Mouse (Mus musculus) midbrain, postnatal 0 days (tissue): ENCODE data around the gene Gm49369. TPM values are rescaled to one million over a fixed set of nuclear protein-coding genes. Genes with fewer than 3 reads are reported as not detected.
"Not testable (repeated sequence)": the region's sequence is repeated elsewhere in the genome, so short reads cannot be mapped to it uniquely, and the experiment has no call there.

ENCODE experiments used
- ATAC-seq: fragments of 200-750 bp; cut with Nextera tagmentation; 2 replicates; pipeline ENCODE4 v1.8.0; 2017; ENCODE audit warnings: moderate number of reproducible peaks, mild to moderate bottlenecking, moderate TSS enrichment, moderate library complexity; ENCODE audit not compliant: low FRiP score
- DNase-seq: peaks from one replicate; pipeline ENCODE4 v3.0.0-alpha.2; 2015; ENCODE audit warnings: low spot score
- H3K27ac ChIP-seq: fragments of 300-500 bp; sonication (generic); 2 replicates; pipeline ENCODE4 v1.5.1; 2014; ENCODE audit warnings: low read depth, mild to moderate bottlenecking, low read length, mixed read lengths
- H3K27me3 ChIP-seq: fragments of 300-500 bp; sonication (generic); 2 replicates; pipeline ENCODE4 v1.6.1; 2014; ENCODE audit warnings: low read length, control low read depth, mixed read lengths; ENCODE audit not compliant: insufficient read depth
- H3K36me3 ChIP-seq: fragments of 300-500 bp; sonication (generic); 2 replicates; pipeline ENCODE4 v1.6.1; 2014; ENCODE audit warnings: low read length, control low read depth, mixed read lengths; ENCODE audit not compliant: insufficient read depth
- H3K4me1 ChIP-seq: fragments of 300-500 bp; sonication (generic); 2 replicates; pipeline ENCODE4 v1.6.1; 2014; ENCODE audit warnings: mild to moderate bottlenecking, control low read depth, antibody characterized with exemption, low read length, mixed read lengths; ENCODE audit not compliant: insufficient read depth
- H3K4me2 ChIP-seq: fragments of 300-500 bp; sonication (generic); 2 replicates; pipeline ENCODE4 v1.6.1; 2014; ENCODE audit warnings: low read depth, mild to moderate bottlenecking, low read length, mixed read lengths; ENCODE audit not compliant: poor library complexity, severe bottlenecking
- H3K4me3 ChIP-seq: fragments of 300-500 bp; sonication (generic); 2 replicates; pipeline ENCODE4 v1.5.1; 2014; ENCODE audit warnings: low read depth, mild to moderate bottlenecking, low read length, moderate library complexity
- H3K9ac ChIP-seq: fragments of 300-500 bp; sonication (generic); replicated peaks from 2 replicates; pipeline ENCODE4 v1.6.1; 2014; ENCODE audit warnings: mild to moderate bottlenecking, low read length, moderate library complexity, mixed read lengths; ENCODE audit not compliant: poor library complexity, severe bottlenecking
- H3K9me3 ChIP-seq: fragments of 300-500 bp; sonication (generic); 2 replicates; pipeline ENCODE4 v1.6.1; 2016; ENCODE audit warnings: low read length, control low read depth
- CTCF ChIP-seq: IDR thresholded peaks from 2 replicates; pipeline ENCODE4 v1.5.1; 2016; ENCODE audit warnings: antibody characterized with exemption, mild to moderate bottlenecking
- WGBS: fragments of 180-500 bp; shearing (Covaris S2); extraction: QIAGEN DNeasy Blood & Tissue Kit; methylation state at CpG from one replicate; pipeline ENCODE4 v1.1.7; 2014; 5-methylcytosine and 5-hydroxymethylcytosine counted together
- polyA plus RNA-seq: library from polyadenylated mRNA; unstranded; fragments of >200 nt; fragmentation: Nextera tagmentation; extraction: Ambion mirVana; gene quantifications from 2 replicates; pipeline ENCODE4 v1.2.1, GENCODE M21; 2015
- total RNA-seq: library from RNA; depleted of rRNA; stranded (reverse); fragments of >200 nt; gene quantifications from 2 replicates; pipeline ENCODE4 v1.2.3, GENCODE M21; 2014; rRNA removed

The Gm49369 gene
- total and polyA plus RNA-seq, 2 experiments from 2014 or later = not detected

GRCm38 (mm10) chr7:142326714-142327445, 55.6 kb downstream of the Gm49369 start:
- H3K36me3 ChIP-seq = no peaks in the 10 kb centered on the region
- WGBS = 60% methylated on average over 9 of the region's 9 CpGs
- H3K27ac ChIP-seq = no peak overlapping the region
- H3K9me3 ChIP-seq = no peaks in the 10 kb centered on the region
- DNase-seq (no peak), ATAC-seq (no peak)
- H3K4me1 ChIP-seq = no peaks in the 10 kb centered on the region
- no peak overlapping the region for H3K4me3 ChIP-seq
- TF ChIP-seq CTCF = no peak
- no peak overlapping the region for H3K4me2 ChIP-seq
- H3K27me3 ChIP-seq = no peaks in the 10 kb centered on the region
- H3K9ac ChIP-seq = no peak overlapping the region

GRCm38 (mm10) chr7:142323396-142324117, 58.9 kb downstream of the Gm49369 start:
- no peak overlapping the region for H3K4me3 ChIP-seq
- H3K4me2 ChIP-seq = no peak overlapping the region
- WGBS = 90% methylated on average over 12 of the region's 12 CpGs
- no peaks in the 10 kb centered on the region for H3K27me3 ChIP-seq
- no peak for DNase-seq
- no peak for TF ChIP-seq CTCF
- H3K27ac ChIP-seq = no peak overlapping the region
- no peaks in the 10 kb centered on the region for H3K4me1 ChIP-seq
- no peak overlapping the region for H3K9ac ChIP-seq
- no peaks in the 10 kb centered on the region for H3K9me3 ChIP-seq
- H3K36me3 ChIP-seq = no peaks in the 10 kb centered on the region
- no peak for ATAC-seq

GRCm38 (mm10) chr7:142322641-142323040, 59.8 kb downstream of the Gm49369 start:
- H3K4me2 ChIP-seq = no peak overlapping the region
- H3K4me3 ChIP-seq = no peak overlapping the region
- no peak for ATAC-seq
- H3K4me1 ChIP-seq = no peaks in the 10 kb centered on the region
- WGBS = 94% methylated on average over 6 of the region's 6 CpGs
- no peaks in the 10 kb centered on the region for H3K9me3 ChIP-seq
- H3K36me3 ChIP-seq = no peaks in the 10 kb centered on the region
- no peak overlapping the region for H3K27ac ChIP-seq
- no peaks in the 10 kb centered on the region for H3K27me3 ChIP-seq
- TF ChIP-seq CTCF = no peak
- H3K9ac ChIP-seq = no peak overlapping the region
- no peak for DNase-seq

GRCm38 (mm10) chr7:142321637-142322306, 60.7 kb downstream of the Gm49369 start:
- not testable (repeated sequence) for H3K9ac ChIP-seq, H3K27me3 ChIP-seq, DNase-seq, H3K9me3 ChIP-seq, H3K27ac ChIP-seq, H3K4me2 ChIP-seq, ATAC-seq, H3K4me3 ChIP-seq, H3K4me1 ChIP-seq, H3K36me3 ChIP-seq
- WGBS = 61% methylated on average over 3 of the region's 10 CpGs

Other genes starting within 250 kb of the Gm49369 start
- not detected in 2 replicates for gene Gm39115, start 246.6 kb downstream of the Gm49369 start, total RNA-seq
- gene Gm39115, start 246.6 kb downstream of the Gm49369 start, polyA plus RNA-seq = not detected in 2 replicates
- not detected in 2 replicates for gene Gm45337, start 238.1 kb downstream of the Gm49369 start, total RNA-seq
- gene Gm45337, start 238.1 kb downstream of the Gm49369 start, polyA plus RNA-seq = not detected in 2 replicates
- gene Gm29735, start 225.6 kb downstream of the Gm49369 start, total RNA-seq = not detected in 2 replicates
- not detected in 2 replicates for gene Gm29735, start 225.6 kb downstream of the Gm49369 start, polyA plus RNA-seq
- gene Gm4553, start 216.9 kb downstream of the Gm49369 start, total RNA-seq = not detected in 2 replicates
- not detected in 2 replicates for gene Gm4553, start 216.9 kb downstream of the Gm49369 start, polyA plus RNA-seq
- gene Krtap5-2, start 206.7 kb downstream of the Gm49369 start, total RNA-seq = not detected in 2 replicates
- gene Krtap5-2, start 206.7 kb downstream of the Gm49369 start, polyA plus RNA-seq = not detected in 2 replicates
- gene Gm10153, start 192.3 kb downstream of the Gm49369 start, total RNA-seq = not detected in 2 replicates
- gene Gm10153, start 192.3 kb downstream of the Gm49369 start, polyA plus RNA-seq = not detected in 2 replicates
- not detected in 2 replicates for gene Krtap5-3, start 181.3 kb downstream of the Gm49369 start, total RNA-seq
- gene Krtap5-3, start 181.3 kb downstream of the Gm49369 start, polyA plus RNA-seq = not detected in 2 replicates
- not detected in 2 replicates for gene Gm7579, start 170.8 kb downstream of the Gm49369 start, total RNA-seq
- gene Gm7579, start 170.8 kb downstream of the Gm49369 start, polyA plus RNA-seq = not detected in 2 replicates
- gene Krtap5-5, start 152.7 kb downstream of the Gm49369 start, total RNA-seq = not detected in 2 replicates
- not detected in 2 replicates for gene Krtap5-5, start 152.7 kb downstream of the Gm49369 start, polyA plus RNA-seq
- gene Gm40460, start 141.6 kb downstream of the Gm49369 start, total RNA-seq = not detected in 2 replicates
- gene Gm40460, start 141.6 kb downstream of the Gm49369 start, polyA plus RNA-seq = not detected in 2 replicates
- not detected in 2 replicates for gene Gm2431, start 124.3 kb downstream of the Gm49369 start, total RNA-seq
- not detected in 2 replicates for gene Gm2431, start 124.3 kb downstream of the Gm49369 start, polyA plus RNA-seq
- not detected in 2 replicates for gene Gm4559, start 108.3 kb downstream of the Gm49369 start, total RNA-seq
- not detected in 2 replicates for gene Gm4559, start 108.3 kb downstream of the Gm49369 start, polyA plus RNA-seq
- not detected in 2 replicates for gene Krtap5-1, start 85.5 kb downstream of the Gm49369 start, total RNA-seq
- gene Krtap5-1, start 85.5 kb downstream of the Gm49369 start, polyA plus RNA-seq = not detected in 2 replicates
- not detected in 2 replicates for gene Krtap5-4, start 79.1 kb downstream of the Gm49369 start, total RNA-seq
- not detected in 2 replicates for gene Krtap5-4, start 79.1 kb downstream of the Gm49369 start, polyA plus RNA-seq
- gene Ifitm10, start 8.9 kb downstream of the Gm49369 start, total RNA-seq = 16.4 and 21.8 TPM in 2 replicates
- 20.8 and 23.5 TPM in 2 replicates for gene Ifitm10, start 8.9 kb downstream of the Gm49369 start, polyA plus RNA-seq
- gene Ctsd, start 5.4 kb upstream of the Gm49369 start, total RNA-seq = 520 and 652 TPM in 2 replicates
- 320 and 345 TPM in 2 replicates for gene Ctsd, start 5.4 kb upstream of the Gm49369 start, polyA plus RNA-seq
- not detected in 2 replicates for gene Syt8, start 52.2 kb upstream of the Gm49369 start, total RNA-seq
- gene Syt8, start 52.2 kb upstream of the Gm49369 start, polyA plus RNA-seq = not detected in 2 replicates
- not detected in 2 replicates for gene Tnni2, start 59.1 kb upstream of the Gm49369 start, total RNA-seq
- 0.46 and 0.56 TPM in 2 replicates for gene Tnni2, start 59.1 kb upstream of the Gm49369 start, polyA plus RNA-seq
- gene Lsp1, start 78.1 kb upstream of the Gm49369 start, total RNA-seq = 5.1 and 11.0 TPM in 2 replicates
- gene Lsp1, start 78.1 kb upstream of the Gm49369 start, polyA plus RNA-seq = 5.3 and 8.7 TPM in 2 replicates
- gene Tnnt3, start 116.2 kb upstream of the Gm49369 start, total RNA-seq = 1.3 and 1.5 TPM in 2 replicates
- 2.0 and 3.1 TPM in 2 replicates for gene Tnnt3, start 116.2 kb upstream of the Gm49369 start, polyA plus RNA-seq
- gene Mrpl23, start 150.0 kb upstream of the Gm49369 start, total RNA-seq = 56.3 and 60.8 TPM in 2 replicates
- gene Mrpl23, start 150.0 kb upstream of the Gm49369 start, polyA plus RNA-seq = 24.6 and 30.1 TPM in 2 replicates